ENCODE assay signal across 7 mouse cellular contexts in the genomic region with DNA sequence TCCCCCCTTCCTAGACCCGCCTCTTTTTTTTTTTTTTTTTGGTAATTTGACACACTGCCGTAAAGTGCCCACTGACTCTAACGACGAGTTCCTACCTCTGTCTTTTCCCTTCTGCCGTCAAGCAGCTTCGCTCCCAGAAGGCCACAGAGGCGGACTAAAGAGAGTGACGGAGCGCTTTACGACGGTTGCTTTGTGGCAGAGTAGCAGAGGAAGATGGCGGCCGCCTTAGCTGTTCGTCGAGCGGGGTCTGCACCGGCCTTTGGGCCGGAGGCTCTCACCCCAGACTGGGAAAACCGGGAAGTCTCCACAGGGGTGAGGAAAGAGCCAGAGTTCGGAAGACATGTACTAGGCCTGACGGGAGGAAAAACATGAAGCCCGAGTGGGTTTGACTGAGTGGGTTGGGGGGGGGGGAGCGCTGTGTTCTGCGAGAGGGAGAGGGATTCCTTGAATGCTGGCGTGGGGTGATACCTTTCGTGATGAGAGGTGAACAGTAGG. TPM values are rescaled to one million over a fixed set of nuclear protein-coding genes. Genes with fewer than 3 reads are reported as not detected.
DNase-seq lines count a peak whose midpoint lies in the region; ATAC-seq and TF ChIP-seq lines count a peak whose summit lies in the region.

A gene (plus strand): TSS at position 184 of the 495 bp plus-strand sequence.

- WGBS in embryonic facial prominence, embryonic 10.5 days = under 1% methylated on average over 26 of the region's 26 CpGs
- WGBS in intestine, postnatal 0 days = under 1% methylated on average over 25 of the region's 26 CpGs
- WGBS in midbrain, embryonic 12.5 days = under 1% methylated on average over 24 of the region's 26 CpGs
- under 1% methylated on average over 25 of the region's 26 CpGs for WGBS in small intestine, adult 2 months

- TF ChIP-seq CTCF in intestine, postnatal 0 days (IDR thresholded peaks at IDR 0.05; ENCODE audit: low read depth) = no peak
- no peak for TF ChIP-seq CTCF in small intestine, adult 2 months (IDR thresholded peaks at IDR 0.05; ENCODE audit: extremely low read depth, insufficient read length, insufficient replicate concordance, low read depth, low read length)

- peaks cover 11% of the 10 kb centered on the region; the same call in 1 of the 2 replicates for H3K27me3 ChIP-seq in embryonic facial prominence, embryonic 10.5 days (replicated peaks; ENCODE audit: low read depth, poor library complexity, severe bottlenecking)
- H3K27me3 ChIP-seq in intestine, postnatal 0 days (replicated peaks; ENCODE audit: control insufficient read depth, insufficient read depth, low read length) = no peaks in the 10 kb centered on the region
- H3K27me3 ChIP-seq in midbrain, embryonic 12.5 days = peaks cover 5% of the 10 kb centered on the region
- no peaks in the 10 kb centered on the region for H3K27me3 ChIP-seq in small intestine, adult 2 months (ENCODE audit: control insufficient read depth, insufficient read depth, low read length)

- H3K4me2 ChIP-seq in intestine, postnatal 0 days (replicated peaks; ENCODE audit: low read depth) = peak within 1 kb of the TSS; percentile 71
- peak within 1 kb of the TSS; percentile 87 for H3K4me2 ChIP-seq in midbrain, embryonic 12.5 days (replicated peaks)

- H3K36me3 ChIP-seq in embryonic facial prominence, embryonic 10.5 days (replicated peaks) = peaks cover 38% of the 10 kb centered on the region
- H3K36me3 ChIP-seq in intestine, postnatal 0 days (ENCODE audit: control insufficient read depth, insufficient read depth) = peaks cover 26% of the 10 kb centered on the region
- peaks cover 33% of the 10 kb centered on the region for H3K36me3 ChIP-seq in midbrain, embryonic 12.5 days
- peaks cover 20% of the 10 kb centered on the region for H3K36me3 ChIP-seq in small intestine, adult 2 months (ENCODE audit: control insufficient read depth, insufficient read depth, low read length)

- peak; percentile 90 for DNase-seq in adrenal gland, postnatal 10 days
- peak; percentile 93 for DNase-seq in embryonic facial prominence, embryonic 10.5 days (ENCODE audit: low spot score)
- peak; percentile 77 for DNase-seq in gonadal fat pad, adult 2 months (ENCODE audit: low read depth)
- DNase-seq in left cerebral cortex, postnatal 4 days = peak; percentile 90

- peak within 1 kb of the TSS; percentile 82 for H3K4me3 ChIP-seq in embryonic facial prominence, embryonic 10.5 days
- peak within 1 kb of the TSS; percentile 82 for H3K4me3 ChIP-seq in intestine, postnatal 0 days (ENCODE audit: low read depth, low read length)
- H3K4me3 ChIP-seq in midbrain, embryonic 12.5 days = peak within 1 kb of the TSS; percentile 76
- H3K4me3 ChIP-seq in small intestine, adult 2 months (ENCODE audit: low read depth, low read length) = peak within 1 kb of the TSS; percentile 76

- ATAC-seq in intestine, postnatal 0 days = peak; percentile 92
- peak; percentile 93 for ATAC-seq in midbrain, embryonic 12.5 days (ENCODE audit: low FRiP score, low read depth)

- intact Hi-C loops in left cerebral cortex, postnatal 4 days (cut with DNase I) = no loop called here

- H3K27ac ChIP-seq in embryonic facial prominence, embryonic 10.5 days (replicated peaks) = peak within 1 kb of the TSS; percentile 90
- H3K27ac ChIP-seq in intestine, postnatal 0 days (ENCODE audit: low read depth, low read length) = peak within 1 kb of the TSS; percentile 21; the same call in 1 of the 2 replicates
- H3K27ac ChIP-seq in midbrain, embryonic 12.5 days (replicated peaks) = no peak within 1 kb of the TSS; the same call in 1 of the 2 replicates
- H3K27ac ChIP-seq in small intestine, adult 2 months (ENCODE audit: insufficient read depth, low read depth, low read length) = no peak within 1 kb of the TSS

- H3K9ac ChIP-seq in intestine, postnatal 0 days (ENCODE audit: low read depth, low read length) = peak within 1 kb of the TSS; percentile 63
- peak within 1 kb of the TSS; percentile 82 for H3K9ac ChIP-seq in midbrain, embryonic 12.5 days (replicated peaks)

- H3K4me1 ChIP-seq in embryonic facial prominence, embryonic 10.5 days = peaks cover 13% of the 10 kb centered on the region
- no peaks in the 10 kb centered on the region for H3K4me1 ChIP-seq in intestine, postnatal 0 days (replicated peaks; ENCODE audit: control insufficient read depth, insufficient read depth, low read length)
- peaks cover 13% of the 10 kb centered on the region for H3K4me1 ChIP-seq in midbrain, embryonic 12.5 days
- H3K4me1 ChIP-seq in small intestine, adult 2 months (ENCODE audit: control insufficient read depth, insufficient read depth, insufficient read length, low read length) = peaks cover 5% of the 10 kb centered on the region

- peak; percentile 91; the same call in 1 of the 2 replicates for TF ChIP-seq POLR2A in small intestine, adult 2 months (IDR thresholded peaks at IDR 0.05; ENCODE audit: low read depth, low read length)

- no peaks in the 10 kb centered on the region for H3K9me3 ChIP-seq in embryonic facial prominence, embryonic 10.5 days
- H3K9me3 ChIP-seq in intestine, postnatal 0 days (ENCODE audit: control insufficient read depth) = no peaks in the 10 kb centered on the region
- no peaks in the 10 kb centered on the region for H3K9me3 ChIP-seq in midbrain, embryonic 12.5 days

RNA-seq across cellular contexts. Expression of the gene that starts here (rescaled TPM):
- 100 to 1,000 TPM; 276 to 295 TPM for total RNA-seq in adrenal gland, postnatal 10 days (2021)
- polyA plus RNA-seq in embryonic facial prominence, embryonic 10.5 days (2016; fragmentation: Nextera tagmentation; extraction: Ambion mirVana) = 1,123 and 1,132 TPM in 2 replicates
- polyA plus RNA-seq in gonadal fat pad, adult 2 months (2012; rRNA removed) = 382 and 410 TPM in 2 replicates
- polyA plus RNA-seq in intestine, postnatal 0 days (2015; fragmentation: Nextera tagmentation; extraction: Ambion mirVana) = 462 and 489 TPM in 2 replicates
- total RNA-seq in left cerebral cortex, postnatal 4 days (2021) = 100 to 1,000 TPM; 269 to 276 TPM
- polyA plus RNA-seq in midbrain, embryonic 12.5 days (2016; fragmentation: Nextera tagmentation; extraction: Ambion mirVana) = 774 and 783 TPM in 2 replicates
- 146 and 264 TPM in 2 replicates for polyA plus RNA-seq in small intestine, adult 2 months (2012; rRNA removed)

Comparison
In these comparisons a context has a peak if more than half of its experiments do, and no peak if none do; other contexts are left out.
1. H3K27ac ChIP-seq: peak in embryonic facial prominence, embryonic 10.5 days (single experiment) and intestine, postnatal 0 days (single experiment); none in midbrain, embryonic 12.5 days (single experiment) and small intestine, adult 2 months (single experiment).
2. Peak in every context shown above with its lines, with median percentiles within 50 percentile points of each other: DNase-seq and H3K4me3 ChIP-seq.